Mouse (Mus musculus) midbrain, embryonic 14.5 days (tissue): ENCODE results near the gene Siah1a. TPM values are rescaled to one million over a fixed set of nuclear protein-coding genes. Genes with fewer than 3 reads are reported as not detected.

Source experiments
- ATAC-seq: fragments of 200-750 bp; cut with Nextera tagmentation; 2 replicates; pipeline ENCODE4 v1.8.0; 2017; ENCODE audit warnings: moderate number of reproducible peaks, moderate library complexity; ENCODE audit not compliant: low FRiP score, low TSS enrichment
- DNase-seq: peaks from one replicate; pipeline ENCODE4 v3.0.0-alpha.2; 2015
- H3K27ac ChIP-seq: fragments of 300-500 bp; sonication (generic); replicated peaks from 2 replicates; pipeline ENCODE4 v1.5.1; 2014; ENCODE audit warnings: mild to moderate bottlenecking, low read depth, low read length, moderate library complexity
- H3K27me3 ChIP-seq: fragments of 300-500 bp; sonication (generic); 2 replicates; pipeline ENCODE4 v1.6.1; 2014; ENCODE audit warnings: low read length, control low read depth, mixed read lengths; ENCODE audit not compliant: control insufficient read depth, insufficient read depth
- H3K36me3 ChIP-seq: fragments of 300-500 bp; sonication (generic); 2 replicates; pipeline ENCODE4 v1.6.1; 2014; ENCODE audit warnings: low read length, control low read depth; ENCODE audit not compliant: control insufficient read depth, insufficient read depth
- H3K4me1 ChIP-seq: fragments of 300-500 bp; sonication (generic); 2 replicates; pipeline ENCODE4 v1.6.1; 2014; ENCODE audit warnings: mild to moderate bottlenecking, antibody characterized with exemption, low read length, control low read depth; ENCODE audit not compliant: control insufficient read depth, insufficient read depth
- H3K4me2 ChIP-seq: fragments of 300-500 bp; sonication (generic); 2 replicates; pipeline ENCODE4 v1.6.1; 2014; ENCODE audit warnings: mild to moderate bottlenecking, low read length, moderate library complexity
- H3K4me3 ChIP-seq: fragments of 300-500 bp; sonication (generic); replicated peaks from 2 replicates; pipeline ENCODE4 v1.5.1; 2014; ENCODE audit warnings: low read depth, low read length
- H3K9ac ChIP-seq: fragments of 300-500 bp; sonication (generic); replicated peaks from 2 replicates; pipeline ENCODE4 v1.6.1; 2014; ENCODE audit warnings: mild to moderate bottlenecking, low read length, moderate library complexity
- H3K9me3 ChIP-seq: fragments of 300-500 bp; sonication (generic); 2 replicates; pipeline ENCODE4 v1.6.1; 2016; ENCODE audit warnings: low read length, control low read depth, mixed read lengths; ENCODE audit not compliant: control insufficient read depth
- WGBS: fragments of 180-500 bp; shearing (Covaris S2); extraction: QIAGEN DNeasy Blood & Tissue Kit; methylation state at CpG from one replicate; pipeline ENCODE4 v1.1.7; 2014; 5-methylcytosine and 5-hydroxymethylcytosine counted together
- polyA plus RNA-seq: library from polyadenylated mRNA; unstranded; fragments of >200 nt; fragmentation: Nextera tagmentation; extraction: Ambion mirVana; gene quantifications from 2 replicates; pipeline ENCODE4 v1.2.1, GENCODE M21; 2014

The Siah1a gene
- polyA plus RNA-seq, 1 experiment from 2014 or later: 107 TPM

DNA sequence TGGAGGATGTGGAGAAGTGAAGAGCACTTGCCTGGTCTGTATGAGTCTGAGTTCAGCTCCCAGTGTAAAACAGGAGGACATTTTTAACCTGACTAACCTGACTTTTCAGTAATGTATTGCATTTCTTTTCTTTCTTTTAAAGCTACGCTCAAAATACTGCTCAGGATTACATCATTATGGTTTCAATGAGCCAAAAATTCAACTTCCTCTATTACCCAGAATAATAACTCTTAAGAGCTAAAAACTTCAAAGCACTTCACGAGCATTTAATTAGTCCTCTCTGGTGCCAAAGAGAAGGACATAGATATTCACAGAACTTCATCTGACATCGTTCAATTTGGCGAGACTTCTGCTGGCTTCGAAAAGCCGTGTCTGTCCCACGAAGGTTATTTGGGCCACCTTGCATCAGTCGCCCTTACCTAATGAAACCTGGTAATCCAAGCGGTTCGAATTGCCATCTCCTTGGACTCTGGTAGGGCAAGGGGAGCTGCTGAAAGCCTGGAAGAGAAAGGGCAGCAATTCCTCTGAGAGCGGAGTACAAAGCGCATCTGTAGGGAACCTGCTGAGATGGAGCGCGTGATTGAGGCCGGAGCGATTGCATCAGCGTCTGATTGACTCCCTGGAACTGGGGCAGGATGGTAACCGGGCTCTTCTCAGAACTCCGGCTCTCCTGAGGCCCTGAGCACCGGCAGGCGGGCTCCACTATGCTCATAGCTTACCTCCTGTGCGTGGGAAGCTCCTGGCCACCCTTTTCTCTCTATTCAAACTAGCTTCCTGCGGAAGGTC, 11.4 kb upstream of the Siah1a start:
- ATAC-seq (no peak), DNase-seq (peak; percentile 58)
- Histone ChIP-seq H3K9me3 (no peaks in the 10 kb centered on the region), H3K4me2 (peak overlapping the region; percentile 42), H3K36me3 (no peaks in the 10 kb centered on the region), H3K4me3 (no peak overlapping the region), H3K27me3 (no peaks in the 10 kb centered on the region), H3K9ac (no peak overlapping the region), H3K27ac (no peak overlapping the region), H3K4me1 (peaks cover 4% of the 10 kb centered on the region)
- WGBS: 16% methylated on average over 23 of the region's 23 CpGs

DNA sequence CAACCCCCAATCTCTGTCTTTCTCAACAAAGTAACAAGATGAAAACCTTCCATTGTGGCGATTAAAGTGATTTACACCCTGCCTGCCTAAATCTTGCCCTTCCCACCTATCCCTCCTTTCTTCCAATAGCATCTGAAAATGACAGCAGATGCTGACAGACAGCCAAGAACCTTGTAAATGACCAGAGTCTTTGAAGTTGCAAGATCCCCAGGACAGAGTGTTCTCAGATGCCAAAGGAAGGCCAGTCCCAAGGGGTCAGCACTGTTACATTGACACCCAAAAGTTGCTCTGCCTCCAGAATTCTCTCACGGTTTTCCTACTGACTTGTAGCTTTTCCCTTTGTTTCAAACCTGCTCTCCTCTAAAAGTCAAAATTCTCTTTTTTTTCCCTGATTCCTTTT, 4.1 kb upstream of the Siah1a start:
- no peak overlapping the region for H3K4me2 ChIP-seq
- DNase-seq (no peak), ATAC-seq (no peak)
- no peaks in the 10 kb centered on the region for H3K36me3 ChIP-seq
- peaks cover under 1% of the 10 kb centered on the region; the same call in 1 of the 2 replicates for H3K4me1 ChIP-seq
- 56% methylated on average over 2 of the region's 2 CpGs for WGBS
- no peak overlapping the region for H3K4me3 ChIP-seq
- no peaks in the 10 kb centered on the region for H3K27me3 ChIP-seq
- H3K27ac ChIP-seq: no peak overlapping the region
- H3K9ac ChIP-seq: no peak overlapping the region
- H3K9me3 ChIP-seq: no peaks in the 10 kb centered on the region

DNA sequence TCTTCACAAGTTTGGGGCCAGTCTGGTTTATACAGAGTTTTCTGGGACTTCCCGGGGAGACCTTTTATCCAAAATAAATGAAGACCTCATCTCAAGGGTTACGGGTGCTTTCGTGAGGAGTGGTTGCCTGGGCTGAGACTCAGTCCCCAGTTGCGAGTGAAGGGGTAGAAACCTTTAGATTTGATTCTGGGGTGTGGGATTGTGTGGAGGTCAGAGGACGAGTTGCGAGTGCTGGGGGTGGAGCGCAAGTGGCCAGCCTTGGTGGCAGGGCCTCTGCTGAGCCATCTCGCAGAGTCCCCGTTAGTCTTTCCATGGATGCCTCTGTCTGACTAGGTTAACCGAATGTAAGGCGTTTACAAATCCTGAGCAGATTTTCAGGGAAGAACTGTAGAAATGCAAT, 777 bp upstream of the Siah1a start:
- Histone ChIP-seq H3K27ac (peak overlapping the region; percentile 99), H3K9ac (peak overlapping the region; percentile 97), H3K4me3 (peak overlapping the region; percentile 90), H3K4me1 (peaks cover 22% of the 10 kb centered on the region), H3K4me2 (peak overlapping the region; percentile 64), H3K36me3 (no peaks in the 10 kb centered on the region), H3K27me3 (no peaks in the 10 kb centered on the region), H3K9me3 (no peaks in the 10 kb centered on the region)
- DNase-seq (no peak), ATAC-seq (no peak)
- 4% methylated on average over 11 of the region's 11 CpGs for WGBS

DNA sequence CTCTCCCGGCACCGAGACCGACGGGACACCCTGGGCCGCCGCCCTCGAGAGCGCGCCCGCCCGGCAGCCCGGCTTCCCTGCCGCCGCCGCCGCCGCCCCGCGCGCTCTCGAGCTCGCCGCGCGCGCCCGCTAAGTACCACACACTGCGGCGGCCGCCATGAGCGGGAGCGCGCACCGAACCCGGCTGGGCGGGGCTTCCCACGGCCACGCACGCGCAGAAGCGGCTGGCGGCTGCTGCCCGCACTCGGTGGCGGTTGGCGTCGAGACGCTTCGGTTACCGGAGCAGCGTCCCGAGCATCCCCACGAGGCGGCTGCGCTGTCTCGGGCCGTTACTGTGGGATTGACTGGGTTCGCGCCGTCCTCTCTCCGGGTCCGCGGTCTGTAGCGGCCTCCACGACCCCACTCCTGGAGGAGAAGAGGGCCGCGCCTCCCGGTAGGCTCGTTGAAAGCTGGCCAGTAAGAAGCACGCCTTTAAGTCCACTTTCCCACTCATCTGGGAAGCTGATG, 254 bp upstream of the Siah1a start:
- DNase-seq (peak; percentile 97), ATAC-seq (peak; percentile 86)
- Histone ChIP-seq H3K27ac (peak overlapping the region; percentile 99), H3K9ac (peak overlapping the region; percentile 97), H3K9me3 (no peaks in the 10 kb centered on the region), H3K4me3 (peak overlapping the region; percentile 90), H3K27me3 (no peaks in the 10 kb centered on the region), H3K36me3 (no peaks in the 10 kb centered on the region), H3K4me1 (peaks cover 22% of the 10 kb centered on the region), H3K4me2 (peak overlapping the region; percentile 64)
- under 1% methylated on average over 60 of the region's 70 CpGs for WGBS

DNA sequence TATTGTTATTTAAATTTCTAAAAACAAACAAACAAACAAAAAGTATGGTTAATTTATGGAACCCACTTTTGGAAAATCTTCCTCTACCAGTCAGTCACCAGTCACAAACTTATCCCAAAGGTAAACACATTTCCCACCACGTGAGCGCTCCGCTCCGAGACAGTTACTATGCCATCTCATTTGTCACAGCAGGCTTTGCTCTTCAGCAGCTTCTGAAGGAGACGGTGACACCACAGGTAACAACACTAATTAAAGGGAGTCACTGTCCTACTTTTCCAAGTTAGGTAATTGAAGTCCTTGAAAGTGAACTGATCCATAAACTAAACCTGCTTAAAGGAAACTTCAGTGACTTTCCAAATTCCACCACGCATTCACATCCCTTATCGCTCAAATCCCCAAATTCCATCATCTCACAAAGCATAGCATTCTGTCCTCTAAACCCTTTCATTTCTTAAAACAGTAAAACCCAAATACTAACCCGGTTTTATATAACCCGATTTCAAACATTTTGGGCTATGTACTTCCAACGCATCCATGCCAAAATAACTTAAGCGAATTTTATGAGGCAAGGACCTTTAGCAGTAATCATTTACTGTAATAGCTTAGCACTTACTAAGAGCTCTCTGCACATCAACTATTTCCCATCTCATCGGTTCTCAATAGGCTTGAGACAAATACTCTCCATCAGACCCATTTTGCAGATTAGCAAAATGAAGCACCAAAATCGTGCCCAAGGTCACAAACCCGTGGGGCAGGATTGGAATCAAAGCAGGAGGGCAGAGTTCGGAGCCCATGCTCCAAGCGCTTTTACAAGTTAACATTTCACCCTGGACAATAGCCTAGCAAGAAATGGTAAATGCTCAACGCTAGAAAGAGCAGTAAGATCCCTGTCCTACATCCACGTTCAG, 1.2 kb downstream of the Siah1a start:
- H3K4me2 ChIP-seq: peak overlapping the region; percentile 68
- no peaks in the 10 kb centered on the region for H3K27me3 ChIP-seq
- DNase-seq (peak; percentile 22), ATAC-seq (no peak)
- H3K27ac ChIP-seq: peak overlapping the region; percentile 99
- peaks cover 22% of the 10 kb centered on the region for H3K4me1 ChIP-seq
- H3K4me3 ChIP-seq: peak overlapping the region; percentile 90
- peak overlapping the region; percentile 97 for H3K9ac ChIP-seq
- WGBS: 5% methylated on average over 18 of the region's 18 CpGs
- no peaks in the 10 kb centered on the region for H3K9me3 ChIP-seq
- H3K36me3 ChIP-seq: no peaks in the 10 kb centered on the region

DNA sequence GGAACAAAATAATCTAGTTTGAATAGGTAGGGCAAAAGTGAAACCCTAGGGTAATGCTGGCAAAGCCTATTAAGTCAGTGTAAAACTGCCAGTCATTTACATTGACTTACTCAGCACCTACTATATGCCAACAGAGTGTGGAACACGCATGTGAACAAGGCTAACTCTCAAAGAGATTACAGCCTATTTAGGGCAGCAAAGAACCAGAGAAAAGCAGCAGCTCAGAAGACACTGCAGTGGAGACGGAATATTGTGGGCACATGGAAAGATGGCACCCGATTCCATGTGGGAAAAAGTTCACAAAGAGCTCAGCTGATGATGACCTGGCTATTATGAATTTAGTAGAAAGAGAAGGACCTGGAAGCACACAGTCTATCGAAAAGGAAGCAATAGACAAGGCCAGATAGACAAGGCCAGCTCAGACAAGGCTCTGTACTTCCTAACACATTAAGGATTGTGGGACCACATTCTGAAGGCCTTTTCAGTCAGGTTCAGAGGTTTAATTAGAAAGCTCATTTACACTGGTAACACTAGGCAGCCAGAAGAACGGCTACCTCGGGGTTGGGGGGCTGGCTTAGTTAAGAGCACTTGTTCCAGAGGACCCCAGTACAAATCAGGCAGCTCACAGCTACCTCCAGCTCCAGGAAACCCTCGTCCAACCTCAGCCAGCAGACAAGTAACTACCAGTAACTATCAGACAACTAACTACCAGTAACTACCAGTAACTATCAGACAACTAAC, 3.0 kb downstream of the Siah1a start:
- H3K27ac ChIP-seq: no peak overlapping the region
- ATAC-seq (no peak), DNase-seq (no peak)
- WGBS: 79% methylated on average over 7 of the region's 7 CpGs
- peaks cover 22% of the 10 kb centered on the region for H3K4me1 ChIP-seq
- H3K9me3 ChIP-seq: no peaks in the 10 kb centered on the region
- H3K27me3 ChIP-seq: no peaks in the 10 kb centered on the region
- H3K4me2 ChIP-seq: peak overlapping the region; percentile 27; the same call in 1 of the 2 replicates
- H3K9ac ChIP-seq: no peak overlapping the region
- no peak overlapping the region for H3K4me3 ChIP-seq
- H3K36me3 ChIP-seq: no peaks in the 10 kb centered on the region

DNA sequence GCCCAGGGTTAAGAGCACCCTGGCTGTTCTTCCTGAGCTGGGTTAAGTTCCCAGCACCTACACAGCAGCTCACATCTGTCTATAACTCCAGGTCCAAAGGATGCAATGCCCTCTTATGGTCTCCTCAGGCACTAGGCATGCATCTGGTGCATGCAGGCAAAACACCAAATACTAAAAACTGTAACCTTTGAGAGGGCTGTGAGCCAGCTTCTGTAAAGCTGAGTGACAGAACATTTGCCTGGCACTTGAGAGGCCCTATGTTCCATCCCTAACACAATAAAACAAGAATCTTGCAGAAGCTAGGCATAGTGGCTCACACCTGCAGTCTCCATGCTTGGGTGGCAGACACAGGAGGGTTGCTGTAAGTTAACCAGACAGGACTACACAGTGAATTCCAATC, 4.1 kb downstream of the Siah1a start:
- ATAC-seq: no peak
- no peak overlapping the region for H3K4me3 ChIP-seq
- no peak overlapping the region for H3K27ac ChIP-seq
- H3K36me3 ChIP-seq: no peaks in the 10 kb centered on the region
- H3K27me3 ChIP-seq: no peaks in the 10 kb centered on the region
- H3K4me2 ChIP-seq: no peak overlapping the region
- no peak overlapping the region for H3K9ac ChIP-seq
- H3K9me3 ChIP-seq: no peaks in the 10 kb centered on the region
- H3K4me1 ChIP-seq: peaks cover 22% of the 10 kb centered on the region
- DNase-seq: no peak

DNA sequence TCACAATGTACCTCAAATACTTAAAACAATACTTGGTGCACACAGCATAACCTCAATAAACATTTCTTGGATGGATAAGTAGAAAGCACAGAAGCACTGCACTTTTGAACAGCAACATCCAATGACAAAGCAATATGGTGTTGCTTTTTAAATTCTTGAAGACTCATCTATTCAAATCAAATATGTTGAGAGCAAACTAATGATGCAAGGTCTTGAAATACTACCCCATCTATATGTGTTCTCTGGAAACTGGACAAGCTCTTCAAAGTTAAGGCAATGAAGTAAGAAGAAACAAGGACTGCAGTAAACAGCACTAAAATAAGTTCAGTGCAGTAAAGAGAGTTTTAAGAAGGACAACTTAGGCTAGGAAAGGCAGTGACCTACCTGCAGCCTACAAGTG, 4.8 kb downstream of the Siah1a start:
- H3K36me3 ChIP-seq: no peaks in the 10 kb centered on the region
- no peak overlapping the region for H3K27ac ChIP-seq
- no peaks in the 10 kb centered on the region for H3K9me3 ChIP-seq
- no peaks in the 10 kb centered on the region for H3K27me3 ChIP-seq
- H3K4me2 ChIP-seq: no peak overlapping the region
- no peak overlapping the region for H3K9ac ChIP-seq
- no peak overlapping the region for H3K4me3 ChIP-seq
- ATAC-seq (no peak), DNase-seq (no peak)
- peaks cover 24% of the 10 kb centered on the region for H3K4me1 ChIP-seq
